Mouse (Mus musculus) inflammation-experienced regulatory T-cells, adult 6 months (primary cell): ENCODE measurements around the gene Palm3. TPM values are rescaled to one million over a fixed set of nuclear protein-coding genes. Genes with fewer than 3 reads are reported as not detected.

Experiments
- ATAC-seq: one replicate; pipeline ENCODE4 v1.8.0; 2017
- polyA plus RNA-seq, 3 experiments: library from polyadenylated mRNA; unstranded; fragments of 100-300 nt; shearing (Covaris generic); gene quantifications; one replicate each; pipeline ENCODE4 v1.2.1; 2017

Palm3 gene
- polyA plus RNA-seq, 3 experiments from 2014 or later: 1.6 to 3.7 (median 2.8) TPM

GRCm38 (mm10) chr8:84067911-84068310 is 46.6 kb downstream of the Palm3 start:
- no peak for ATAC-seq

GRCm38 (mm10) chr8:84068316-84069035 is 47.2 kb downstream of the Palm3 start:
- ATAC-seq: no peak

GRCm38 (mm10) chr8:84069169-84069568 is 47.9 kb downstream of the Palm3 start:
- ATAC-seq: no peak

GRCm38 (mm10) chr8:84069750-84070149 is 48.5 kb downstream of the Palm3 start:
- ATAC-seq: no peak

GRCm38 (mm10) chr8:84070241-84070640 is 49.0 kb downstream of the Palm3 start:
- ATAC-seq: no peak

GRCm38 (mm10) chr8:84070667-84071066 is 49.4 kb downstream of the Palm3 start:
- no peak for ATAC-seq

- ATAC-seq: no peak
Observed at GRCm38 (mm10) chr8:84071921-84072320, 50.6 kb downstream of the Palm3 start.

GRCm38 (mm10) chr8:84072321-84072720 is 51.0 kb downstream of the Palm3 start:
- no peak for ATAC-seq

- ATAC-seq: peak; percentile 95
Observed at GRCm38 (mm10) chr8:84073230-84073976, 52.1 kb downstream of the Palm3 start.

GRCm38 (mm10) chr8:84076412-84076811 is 55.1 kb downstream of the Palm3 start:
- no peak for ATAC-seq

GRCm38 (mm10) chr8:84076849-84077248 is 55.6 kb downstream of the Palm3 start:
- no peak for ATAC-seq

GRCm38 (mm10) chr8:84079206-84079605 is 57.9 kb downstream of the Palm3 start:
- ATAC-seq: no peak

Other genes with a start within 250 kb of the Palm3 start
- 10 to 100 TPM in 2 of 3 experiments, 1 to 10 TPM in 1; 5.1 to 13.8 (median 11.3) TPM for gene Adgrl1, start 121.4 kb upstream of the Palm3 start, polyA plus RNA-seq
- gene Gm10644, start 66.3 kb upstream of the Palm3 start, polyA plus RNA-seq: 1 to 10 TPM in 1 of 3 experiments, under 1 TPM in 2; 0.16 to 1.5 (median 0.52) TPM
- 100 to 1,000 TPM in 1 of 3 experiments, 10 to 100 TPM in 2; 26.0 to 159 (median 26.4) TPM for gene Asf1b, start 66.0 kb upstream of the Palm3 start, polyA plus RNA-seq
- gene Prkaca, start 48.5 kb upstream of the Palm3 start, polyA plus RNA-seq: 10 to 100 TPM; 16.3 to 20.1 (median 18.8) TPM
- gene Samd1, start 23.8 kb upstream of the Palm3 start, polyA plus RNA-seq: 1 to 10 TPM; 5.0 to 7.3 (median 6.5) TPM
- under 1 TPM in 2 of 3 experiments, not detected in 1; 0.51 to 0.70 TPM for gene 1700067K01Rik, start 20.0 kb upstream of the Palm3 start, polyA plus RNA-seq
- gene 2210011C24Rik, start 9.3 kb upstream of the Palm3 start, polyA plus RNA-seq: 1 to 10 TPM in 2 of 3 experiments, not detected in 1; 1.2 to 2.5 TPM
- 100 to 1,000 TPM; 188 to 350 (median 272) TPM for gene Il27ra, start 21.1 kb downstream of the Palm3 start, polyA plus RNA-seq
- 10 to 100 TPM; 21.2 to 34.2 (median 31.9) TPM for gene Rln3, start 23.5 kb downstream of the Palm3 start, polyA plus RNA-seq
- 1 to 10 TPM in 1 of 3 experiments, under 1 TPM in 2; 0.53 to 1.4 (median 0.91) TPM for gene Gm10643, start 43.7 kb downstream of the Palm3 start, polyA plus RNA-seq
- 10 to 100 TPM in 2 of 3 experiments, 1 to 10 TPM in 1; 9.4 to 13.2 (median 13.2) TPM for gene Rfx1, start 45.4 kb downstream of the Palm3 start, polyA plus RNA-seq
- 10 to 100 TPM; 16.6 to 20.0 (median 18.6) TPM for gene Dcaf15, start 83.3 kb downstream of the Palm3 start, polyA plus RNA-seq
- 10 to 100 TPM in 1 of 3 experiments, 1 to 10 TPM in 2; 8.5 to 32.9 (median 8.7) TPM for gene Podnl1, start 104.5 kb downstream of the Palm3 start, polyA plus RNA-seq
- 10 to 100 TPM; 13.9 to 24.2 (median 21.3) TPM for gene Cc2d1a, start 126.5 kb downstream of the Palm3 start, polyA plus RNA-seq
- 1 to 10 TPM in 2 of 3 experiments, not detected in 1; 1.5 to 1.6 TPM for gene 4930432K21Rik, start 126.6 kb downstream of the Palm3 start, polyA plus RNA-seq
- gene Nanos3, start 163.7 kb downstream of the Palm3 start, polyA plus RNA-seq: not detected
- gene Zswim4, start 215.6 kb downstream of the Palm3 start, polyA plus RNA-seq: 1 to 10 TPM; 2.9 to 4.8 (median 4.4) TPM
- gene D8Ertd738e, start 228.2 kb downstream of the Palm3 start, polyA plus RNA-seq: 100 to 1,000 TPM; 351 to 392 (median 390) TPM
- gene Mri1, start 235.9 kb downstream of the Palm3 start, polyA plus RNA-seq: 10 to 100 TPM in 2 of 3 experiments, 1 to 10 TPM in 1; 7.2 to 34.3 (median 25.2) TPM
- 10 to 100 TPM; 40.4 to 53.7 (median 44.6) TPM for gene Ccdc130, start 248.9 kb downstream of the Palm3 start, polyA plus RNA-seq